Mouse (Mus musculus) kidney, adult 2 months (tissue): Measurements from ENCODE around the gene Xylt2. TPM values are rescaled to one million over a fixed set of nuclear protein-coding genes. Genes with fewer than 3 reads are reported as not detected.
"Not testable (repeated sequence)": the region's sequence is repeated elsewhere in the genome, so short reads cannot be mapped to it uniquely, and the experiment has no call there.

Source experiments
- DNase-seq: peaks from one replicate; pipeline ENCODE4 v3.0.0; 2021
- H3K27ac ChIP-seq: fragments of 200-500 bp; 2 replicates; pipeline ENCODE4 v1.5.1; 2012; ENCODE audit warnings: low read depth, low read length, control low read depth, inconsistent platforms; ENCODE audit not compliant: insufficient read depth
- H3K27me3 ChIP-seq: fragments of 200-500 bp; replicated peaks from 2 replicates; pipeline ENCODE4 v1.6.1; 2012; ENCODE audit warnings: mild to moderate bottlenecking, moderate library complexity, low read length, inconsistent platforms; ENCODE audit not compliant: control insufficient read depth, insufficient read depth
- H3K36me3 ChIP-seq: fragments of 200-500 bp; 2 replicates; pipeline ENCODE4 v1.6.1; 2012; ENCODE audit warnings: mild to moderate bottlenecking, moderate library complexity, low read length, inconsistent platforms; ENCODE audit not compliant: control insufficient read depth, insufficient read depth
- H3K4me1 ChIP-seq: fragments of 200-500 bp; 2 replicates; pipeline ENCODE4 v1.6.1; 2011; ENCODE audit warnings: low read length; ENCODE audit not compliant: control insufficient read depth, insufficient read depth
- H3K4me3 ChIP-seq: fragments of 200-500 bp; 2 replicates; pipeline ENCODE4 v1.5.1; 2011; ENCODE audit warnings: mild to moderate bottlenecking, low read depth, low read length, control low read depth; ENCODE audit not compliant: insufficient read depth
- CTCF ChIP-seq: fragments of 200-500 bp; conservative IDR thresholded peaks from 2 replicates; pipeline ENCODE4 v1.5.1; 2011; ENCODE audit warnings: low read depth, mild to moderate bottlenecking, control low read depth, low read length, moderate library complexity, mixed read lengths; ENCODE audit not compliant: insufficient read depth, insufficient read length
- POLR2A ChIP-seq: fragments of 200-500 bp; IDR thresholded peaks from one replicate; pipeline ENCODE4 v1.6.1; 2011; ENCODE audit warnings: low read depth, low read length, control low read depth
- WGBS: fragments of 180-500 bp; shearing (Covaris S2); methylation state at CpG from one replicate; pipeline ENCODE4 v1.1.7; 2018; 5-methylcytosine and 5-hydroxymethylcytosine counted together
- polyA plus RNA-seq: library from polyadenylated mRNA; depleted of rRNA; stranded (reverse); fragments of >200 nt; gene quantifications from 2 replicates; pipeline ENCODE4 v1.2.3, GENCODE M21; 2012

Gene Xylt2
- polyA plus RNA-seq, 1 experiment = 21.3 TPM

DNA sequence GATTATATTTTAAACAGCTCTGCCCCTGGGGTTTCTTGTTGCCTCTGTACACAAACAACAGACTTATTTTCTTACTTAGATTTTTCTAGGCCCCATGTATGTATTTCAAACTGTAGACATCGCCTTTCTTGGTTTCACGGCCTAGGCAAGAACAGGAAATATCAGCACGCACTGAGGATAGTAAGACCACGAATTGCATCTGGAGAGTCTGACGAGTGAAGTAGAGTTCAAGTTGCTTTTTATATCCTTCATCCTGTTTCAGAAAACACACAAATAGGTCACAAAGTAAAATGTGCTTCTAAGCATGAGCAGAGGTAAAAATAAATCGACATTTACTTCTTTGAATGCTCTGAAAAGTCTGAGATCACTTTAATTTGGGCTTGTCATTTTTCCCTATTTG, 18.2 kb upstream of the Xylt2 start:
- H3K27ac ChIP-seq = no peak overlapping the region
- H3K4me1 ChIP-seq = no peaks in the 10 kb centered on the region
- no peak overlapping the region for H3K4me3 ChIP-seq
- H3K36me3 ChIP-seq = no peaks in the 10 kb centered on the region
- no peaks in the 10 kb centered on the region for H3K27me3 ChIP-seq
- TF ChIP-seq CTCF (no peak), POLR2A (no peak)
- 48% methylated on average over 6 of the region's 6 CpGs for WGBS
- DNase-seq = no peak

DNA sequence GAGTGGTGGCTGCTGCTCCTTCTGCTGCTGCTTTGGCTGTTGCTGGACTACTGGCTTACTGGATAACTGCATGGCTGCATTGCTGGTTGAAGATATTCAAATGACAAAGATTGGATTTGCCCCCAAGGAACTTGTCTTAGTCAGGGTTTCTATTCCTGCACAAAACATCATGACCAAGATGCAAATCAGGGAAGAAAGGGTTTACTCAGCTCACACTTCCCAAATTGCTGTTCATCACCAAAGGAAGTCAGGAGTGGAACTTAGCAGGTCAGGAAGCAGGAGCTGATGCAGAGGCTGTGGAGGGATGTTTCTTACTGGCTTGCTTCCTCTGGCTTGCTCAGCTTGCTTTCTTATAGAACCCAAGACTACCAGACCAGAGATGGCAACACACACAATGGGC, 15.2 kb upstream of the Xylt2 start:
- not testable (repeated sequence) for H3K27ac ChIP-seq, H3K27me3 ChIP-seq, H3K4me3 ChIP-seq, H3K36me3 ChIP-seq, H3K4me1 ChIP-seq, DNase-seq

DNA sequence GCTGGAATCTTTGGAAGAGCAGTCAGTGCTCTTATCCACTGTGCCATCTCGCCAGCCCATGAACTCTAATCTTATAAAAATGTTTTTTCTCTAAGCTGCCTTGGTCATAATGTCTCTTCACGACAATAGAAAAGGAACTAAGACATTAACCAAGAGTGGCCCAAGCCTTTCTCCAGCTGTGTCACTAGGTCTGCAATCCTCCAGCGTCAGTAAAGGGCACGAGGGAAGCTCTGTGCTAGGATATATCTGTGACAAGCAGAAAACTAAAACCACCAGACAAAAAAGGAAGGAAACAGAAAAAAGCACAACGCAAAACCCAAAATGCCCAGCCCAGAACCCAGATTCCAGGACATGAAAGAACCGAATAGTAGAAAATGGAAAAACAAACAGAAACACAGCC, 9.9 kb upstream of the Xylt2 start:
- TF ChIP-seq POLR2A (no peak), CTCF (no peak)
- no peaks in the 10 kb centered on the region for H3K36me3 ChIP-seq
- no peaks in the 10 kb centered on the region for H3K4me1 ChIP-seq
- 79% methylated on average over 6 of the region's 6 CpGs for WGBS
- H3K27ac ChIP-seq = no peak overlapping the region
- no peak overlapping the region for H3K4me3 ChIP-seq
- no peak for DNase-seq
- no peaks in the 10 kb centered on the region for H3K27me3 ChIP-seq

DNA sequence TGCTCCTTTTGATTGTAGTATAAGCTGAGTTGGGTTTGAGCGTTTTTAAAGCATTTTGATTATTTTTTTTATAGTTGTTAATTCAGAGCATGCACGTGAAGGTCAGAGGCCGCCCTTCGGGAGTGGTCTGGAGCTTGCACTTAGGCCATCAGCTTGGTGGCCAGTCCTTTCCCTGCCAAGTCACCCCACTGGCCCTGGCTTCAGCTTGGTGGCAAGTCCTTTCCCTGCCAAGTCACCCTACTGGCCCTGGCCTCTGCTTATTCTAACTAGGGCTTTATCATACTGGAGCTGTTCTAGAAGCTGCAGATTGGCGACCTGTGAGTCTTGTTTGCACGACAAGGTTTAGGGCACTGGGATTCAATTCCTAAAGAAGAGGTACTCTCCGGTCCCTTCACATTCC, 5.1 kb upstream of the Xylt2 start:
- TF ChIP-seq POLR2A (no peak), CTCF (no peak)
- Histone ChIP-seq H3K36me3 (no peaks in the 10 kb centered on the region), H3K4me1 (no peaks in the 10 kb centered on the region), H3K27ac (no peak overlapping the region), H3K27me3 (no peaks in the 10 kb centered on the region), H3K4me3 (no peak overlapping the region)
- no peak for DNase-seq
- 89% methylated on average over 7 of the region's 7 CpGs for WGBS

DNA sequence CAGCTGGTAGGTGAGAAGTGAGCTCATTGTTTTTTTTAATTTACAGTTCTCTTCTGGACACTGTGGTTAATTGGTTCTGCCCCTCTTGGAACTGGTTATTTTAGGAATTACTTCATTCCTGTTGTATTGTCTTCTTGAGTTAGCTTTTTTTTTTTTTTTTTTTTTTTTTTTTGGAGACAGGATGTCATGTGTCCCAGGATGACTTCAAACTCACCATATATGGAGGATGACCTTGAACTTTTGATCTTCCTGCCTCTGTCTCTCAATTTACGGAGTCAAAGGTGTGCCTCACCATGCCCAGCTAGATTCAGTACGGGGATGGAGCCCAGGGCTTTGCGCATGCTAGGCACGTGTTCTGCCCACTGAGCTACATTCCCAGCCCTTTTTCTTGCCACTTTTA, 4.3 kb upstream of the Xylt2 start:
- no peaks in the 10 kb centered on the region for H3K27me3 ChIP-seq

DNA sequence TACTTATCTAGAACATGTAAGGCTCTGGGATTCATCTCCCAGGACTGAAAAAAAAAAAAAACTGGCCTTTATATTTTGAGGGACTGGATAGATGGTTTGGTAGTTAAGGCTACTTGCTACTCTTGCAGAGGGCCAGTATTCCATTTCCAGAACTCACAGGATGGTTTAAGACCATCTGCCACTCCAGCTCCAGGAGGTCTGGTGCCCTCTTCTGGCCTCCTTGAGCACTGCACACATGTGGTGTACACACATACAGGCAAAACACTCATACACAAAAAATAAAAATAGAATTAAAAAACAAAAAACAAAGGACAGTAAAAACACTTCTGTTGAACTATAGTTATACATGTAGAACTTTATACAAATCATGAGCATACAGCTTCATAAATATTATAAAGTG, 3.3 kb upstream of the Xylt2 start:
- H3K4me1 ChIP-seq = peaks cover 5% of the 10 kb centered on the region
- no peaks in the 10 kb centered on the region for H3K27me3 ChIP-seq
- H3K27ac ChIP-seq = no peak overlapping the region
- no peak overlapping the region for H3K4me3 ChIP-seq
- DNase-seq = no peak
- TF ChIP-seq POLR2A (no peak), CTCF (0 out of 2 replicates have a peak, but pooled peaks have one; percentile 19)
- H3K36me3 ChIP-seq = no peaks in the 10 kb centered on the region

More for the DNA sequence above, 4.3 kb upstream of the Xylt2 start:
- H3K4me1 ChIP-seq = no peaks in the 10 kb centered on the region; the same call in 1 of the 2 replicates
- WGBS = 80% methylated on average over 4 of the region's 4 CpGs
- no peak overlapping the region for H3K4me3 ChIP-seq
- peak; percentile 39 for DNase-seq
- no peaks in the 10 kb centered on the region for H3K36me3 ChIP-seq
- no peak for TF ChIP-seq CTCF
- TF ChIP-seq POLR2A = no peak
- no peak overlapping the region for H3K27ac ChIP-seq

DNA sequence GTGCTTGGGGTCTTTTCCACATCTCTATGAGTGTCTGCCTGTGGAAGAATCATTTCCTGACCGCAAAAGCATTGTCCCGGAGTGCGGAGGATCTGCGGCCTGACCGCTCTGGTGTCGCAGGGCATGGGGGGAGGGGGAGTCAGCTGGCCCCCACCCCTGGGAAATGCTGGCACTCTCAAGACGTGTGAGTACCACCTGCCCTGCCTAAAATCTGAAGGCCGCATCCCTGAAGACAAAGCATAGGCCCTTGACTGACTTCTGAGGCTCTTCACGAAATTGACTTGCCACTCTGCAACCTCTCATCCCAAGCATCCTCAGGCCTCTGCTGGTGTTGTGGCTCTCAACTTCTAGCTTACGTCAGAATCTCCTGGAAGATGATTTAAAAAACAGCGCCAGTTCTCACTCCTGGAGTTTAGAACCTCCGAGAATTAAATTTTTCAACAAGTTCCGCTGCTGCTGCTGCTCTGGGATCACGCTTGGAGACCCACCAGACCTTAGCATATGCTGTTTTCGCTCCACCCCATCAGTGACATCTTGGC, 361 bp upstream of the Xylt2 start:
- WGBS = 30% methylated on average over 15 of the region's 15 CpGs
- peaks cover 5% of the 10 kb centered on the region for H3K4me1 ChIP-seq
- TF ChIP-seq CTCF (no peak), POLR2A (no peak)
- no peak for DNase-seq
- H3K27ac ChIP-seq = no peak overlapping the region
- peak overlapping the region; percentile 43; the same call in 1 of the 2 replicates for H3K4me3 ChIP-seq
- H3K27me3 ChIP-seq = no peaks in the 10 kb centered on the region
- H3K36me3 ChIP-seq = no peaks in the 10 kb centered on the region

DNA sequence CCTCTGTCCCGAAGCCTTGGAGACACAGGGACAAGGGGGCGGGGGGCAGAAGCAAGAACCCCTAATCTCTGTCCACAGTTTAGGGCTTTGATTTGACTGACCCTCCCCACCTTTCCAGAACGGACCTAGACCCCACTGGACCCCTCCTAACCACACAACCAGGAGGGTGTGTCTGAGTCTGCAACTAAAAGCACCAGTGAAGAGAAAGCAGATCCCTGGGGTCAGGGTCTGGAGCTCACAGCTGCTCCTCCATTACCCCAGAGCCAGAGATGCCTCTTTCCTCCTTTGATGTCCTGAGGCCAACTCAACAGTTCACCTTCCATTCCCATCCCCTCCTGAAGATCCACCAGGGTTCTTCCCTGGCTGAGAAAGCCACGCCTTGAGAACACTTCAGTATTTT, 1.0 kb downstream of the Xylt2 start:
- WGBS = 51% methylated on average over 4 of the region's 4 CpGs
- DNase-seq = no peak
- no peak for TF ChIP-seq POLR2A
- no peak for TF ChIP-seq CTCF
- Histone ChIP-seq H3K4me3 (peak overlapping the region; percentile 92), H3K27ac (no peak overlapping the region), H3K27me3 (no peaks in the 10 kb centered on the region), H3K36me3 (no peaks in the 10 kb centered on the region), H3K4me1 (peaks cover 5% of the 10 kb centered on the region)
